Mouse (Mus musculus): ENCODE measurements around the gene St6galnac5. TPM values are rescaled to one million over a fixed set of nuclear protein-coding genes. Genes with fewer than 3 reads are reported as not detected.

Gene St6galnac5
- total and polyA plus RNA-seq, 3 experiments, result 0.04 TPM; not detected in 2

GRCm38 (mm10) chr3:152956038-152956437 is 26.0 kb downstream of the St6galnac5 start:
- dilution Hi-C loops (cut with MboI; ENCODE audit: extremely low pct_ligation_motif_present, extremely low pct_unique_long_range_greater_than_20kb, low sequenced_read_pairs), result no loop called here

GRCm38 (mm10) chr3:152951634-152952545 is 30.2 kb downstream of the St6galnac5 start:
- no peak overlapping the region for H3K9ac ChIP-seq (ENCODE audit: insufficient read depth, low read depth)
- no peak overlapping the region for H3K4me2 ChIP-seq (ENCODE audit: insufficient read depth, low read depth, poor library complexity, severe bottlenecking)
- dilution Hi-C loops (cut with MboI; ENCODE audit: extremely low pct_ligation_motif_present, extremely low pct_unique_long_range_greater_than_20kb, low sequenced_read_pairs), result no loop called here
- DNase-seq (ENCODE audit: extremely low read depth), result no peak
- H3K27me3 ChIP-seq (replicated peaks), result no peaks in the 10 kb centered on the region
- peaks cover 2% of the 10 kb centered on the region for H3K9me3 ChIP-seq (replicated peaks; ENCODE audit: low read length)
- no peaks in the 10 kb centered on the region for H3K79me2 ChIP-seq (replicated peaks; ENCODE audit: control insufficient read depth, extremely low read depth, insufficient read depth, poor library complexity, severe bottlenecking)
- H3K4me3 ChIP-seq (replicated peaks in 1 of 3; ENCODE audit: low read depth in 2 of 3, low read length in 2 of 3, poor library complexity in 1 of 3), result no peak overlapping the region
- H3K27ac ChIP-seq (ENCODE audit: insufficient read depth, low read depth), result no peak overlapping the region
- TF ChIP-seq BHLHE40 (IDR thresholded peaks at IDR 0.05; ENCODE audit: low read depth, low read length), result no peak
- no peak for TF ChIP-seq POLR2AphosphoS2 (IDR thresholded peaks at IDR 0.05; ENCODE audit: low read depth, low read length)
- TF ChIP-seq USF2 (conservative IDR thresholded peaks at IDR 0.05; ENCODE audit: low read depth, low read length), result no peak
- TF ChIP-seq EP300 (IDR thresholded peaks at IDR 0.05; ENCODE audit: low read length), result no peak
- TF ChIP-seq CHD1 (IDR thresholded peaks at IDR 0.05; ENCODE audit: low read depth, low read length), result no peak
- TF ChIP-seq NRF1 (IDR thresholded peaks at IDR 0.05; ENCODE audit: low read depth, low read length), result no peak
- TF ChIP-seq ZKSCAN1 (IDR thresholded peaks at IDR 0.05; ENCODE audit: borderline replicate concordance, low read depth, low read length), result no peak
- TF ChIP-seq ETS1 (conservative IDR thresholded peaks at IDR 0.05; ENCODE audit: low read depth, low read length), result no peak
- TF ChIP-seq CTCF (conservative IDR thresholded peaks at IDR 0.05 in 1 of 2, IDR thresholded peaks at IDR 0.05 in 1 of 2; ENCODE audit: low read depth in 2 of 2, low read length in 2 of 2), result no peak
- TF ChIP-seq USF1 (IDR thresholded peaks at IDR 0.05; ENCODE audit: low read depth, low read length), result no peak
- no peak for TF ChIP-seq HCFC1 (IDR thresholded peaks at IDR 0.05; ENCODE audit: low read depth, low read length)
- no peak for TF ChIP-seq SMC3 (IDR thresholded peaks at IDR 0.05; ENCODE audit: low read depth, low read length)
- H3K36me3 ChIP-seq (replicated peaks in 1 of 2; ENCODE audit: control insufficient read depth in 1 of 2, insufficient read depth in 1 of 2, low read length in 1 of 2), result no peaks in the 10 kb centered on the region
- H3K4me1 ChIP-seq (ENCODE audit: control insufficient read depth in 1 of 2, insufficient read depth in 2 of 2), result no peaks in the 10 kb centered on the region
- in situ Hi-C loops (cut with MboI; ENCODE audit: low pct_ligation_motif_present, low pct_unique_long_range_greater_than_20kb, low sequenced_read_pairs), result no loop called here

More at GRCm38 (mm10) chr3:152956038-152956437, 26.0 kb downstream of the St6galnac5 start:
- no peaks in the 10 kb centered on the region for H3K36me3 ChIP-seq (replicated peaks in 1 of 2; ENCODE audit: control insufficient read depth in 1 of 2, insufficient read depth in 1 of 2, low read length in 1 of 2)
- no peaks in the 10 kb centered on the region for H3K4me1 ChIP-seq (ENCODE audit: control insufficient read depth in 1 of 2, insufficient read depth in 2 of 2)
- H3K4me2 ChIP-seq (ENCODE audit: insufficient read depth, low read depth, poor library complexity, severe bottlenecking), result no peak overlapping the region
- H3K9me3 ChIP-seq (replicated peaks; ENCODE audit: low read length), result no peaks in the 10 kb centered on the region
- no peak overlapping the region for H3K27ac ChIP-seq (ENCODE audit: insufficient read depth, low read depth)
- no peaks in the 10 kb centered on the region for H3K79me2 ChIP-seq (replicated peaks; ENCODE audit: control insufficient read depth, extremely low read depth, insufficient read depth, poor library complexity, severe bottlenecking)
- no peak overlapping the region for H3K4me3 ChIP-seq (replicated peaks in 1 of 3; ENCODE audit: low read depth in 2 of 3, low read length in 2 of 3, poor library complexity in 1 of 3)
- no peaks in the 10 kb centered on the region for H3K27me3 ChIP-seq (replicated peaks)
- TF ChIP-seq MYC (IDR thresholded peaks at IDR 0.05; ENCODE audit: low read depth, low read length) (no peak), MXI1 (IDR thresholded peaks at IDR 0.05; ENCODE audit: low read depth, low read length) (no peak), EP300 (IDR thresholded peaks at IDR 0.05; ENCODE audit: low read length) (no peak), SMC3 (IDR thresholded peaks at IDR 0.05; ENCODE audit: low read depth, low read length) (no peak), ETS1 (conservative IDR thresholded peaks at IDR 0.05; ENCODE audit: low read depth, low read length) (no peak), IRF4 (IDR thresholded peaks at IDR 0.05; ENCODE audit: low read depth, low read length) (no peak), TCF12 (IDR thresholded peaks at IDR 0.05; ENCODE audit: low read depth, low read length) (no peak), CHD1 (IDR thresholded peaks at IDR 0.05; ENCODE audit: low read depth, low read length) (no peak), POLR2AphosphoS2 (IDR thresholded peaks at IDR 0.05; ENCODE audit: low read depth, low read length) (no peak), ZC3H11A (IDR thresholded peaks at IDR 0.05; ENCODE audit: low read depth, low read length) (no peak), CTCF (conservative IDR thresholded peaks at IDR 0.05 in 1 of 2, IDR thresholded peaks at IDR 0.05 in 1 of 2; ENCODE audit: low read depth in 2 of 2, low read length in 2 of 2) (no peak), MAX (IDR thresholded peaks at IDR 0.05; ENCODE audit: low read length) (no peak), PAX5 (IDR thresholded peaks at IDR 0.05; ENCODE audit: low read length) (no peak), ZKSCAN1 (IDR thresholded peaks at IDR 0.05; ENCODE audit: borderline replicate concordance, low read depth, low read length) (no peak), E2F4 (IDR thresholded peaks at IDR 0.05; ENCODE audit: insufficient replicate concordance, low read depth, low read length) (no peak), RCOR1 (conservative IDR thresholded peaks at IDR 0.05; ENCODE audit: low read depth, low read length) (no peak), SIN3A (IDR thresholded peaks at IDR 0.05; ENCODE audit: low read length) (no peak), HCFC1 (IDR thresholded peaks at IDR 0.05; ENCODE audit: low read depth, low read length) (no peak), UBTF (IDR thresholded peaks at IDR 0.05; ENCODE audit: low read depth, low read length) (no peak), JUN (IDR thresholded peaks at IDR 0.05; ENCODE audit: insufficient read depth, low read depth, low read length) (no peak)
- no peak overlapping the region for H3K9ac ChIP-seq (ENCODE audit: insufficient read depth, low read depth)
- DNase-seq (ENCODE audit: extremely low read depth), result no peak
- in situ Hi-C loops (cut with MboI; ENCODE audit: low pct_ligation_motif_present, low pct_unique_long_range_greater_than_20kb, low sequenced_read_pairs), result no loop called here

All from CH12.LX (cell line).